Mouse (Mus musculus) stomach, postnatal 0 days (tissue): ENCODE results near the gene Abr. TPM values are rescaled to one million over a fixed set of nuclear protein-coding genes. Genes with fewer than 3 reads are reported as not detected.

Experiments
- ATAC-seq: fragments of 200-750 bp; cut with Nextera tagmentation; 2 replicates; pipeline ENCODE4 v1.8.0; 2017; ENCODE audit not compliant: low FRiP score, low TSS enrichment
- DNase-seq: peaks from one replicate; pipeline ENCODE4 v3.0.0-alpha.2; 2016; ENCODE audit warnings: low spot score
- H3K27ac ChIP-seq: fragments of 300-500 bp; sonication (generic); replicated peaks from 2 replicates; pipeline ENCODE4 v1.5.1; 2014; ENCODE audit warnings: mild to moderate bottlenecking, control low read depth
- H3K27me3 ChIP-seq: fragments of 300-500 bp; sonication (generic); 2 replicates; pipeline ENCODE4 v1.6.1; 2014; ENCODE audit warnings: low read length; ENCODE audit not compliant: control insufficient read depth, insufficient read depth
- H3K36me3 ChIP-seq: fragments of 300-500 bp; sonication (generic); 2 replicates; pipeline ENCODE4 v1.6.1; 2014; ENCODE audit warnings: low read length, mixed read lengths; ENCODE audit not compliant: control insufficient read depth, insufficient read depth
- H3K4me1 ChIP-seq: fragments of 300-500 bp; sonication (generic); replicated peaks from 2 replicates; pipeline ENCODE4 v1.6.1; 2014; ENCODE audit warnings: antibody characterized with exemption; ENCODE audit not compliant: control insufficient read depth, insufficient read depth
- H3K4me2 ChIP-seq: fragments of 300-500 bp; sonication (generic); replicated peaks from 2 replicates; pipeline ENCODE4 v1.6.1; 2014; ENCODE audit warnings: low read depth, mild to moderate bottlenecking, control low read depth, moderate library complexity
- H3K4me3 ChIP-seq: fragments of 300-500 bp; sonication (generic); 2 replicates; pipeline ENCODE4 v1.5.1; 2014; ENCODE audit warnings: low read depth, low read length, control low read depth
- H3K9ac ChIP-seq: fragments of 300-500 bp; sonication (generic); 2 replicates; pipeline ENCODE4 v1.6.1; 2014; ENCODE audit warnings: mild to moderate bottlenecking, low read length, control low read depth, mixed read lengths
- H3K9me3 ChIP-seq: fragments of 300-500 bp; sonication (generic); 2 replicates; pipeline ENCODE4 v1.6.1; 2016; ENCODE audit warnings: low read length; ENCODE audit not compliant: control insufficient read depth
- CTCF ChIP-seq: IDR thresholded peaks from 2 replicates; pipeline ENCODE4 v1.5.1; 2016; ENCODE audit warnings: antibody characterized with exemption, low read depth, mild to moderate bottlenecking, moderate library complexity
- EP300 ChIP-seq: optimal IDR thresholded peaks from 2 replicates; pipeline ENCODE3; 2016; ENCODE audit warnings: antibody characterized with exemption
- WGBS: fragments of 180-500 bp; shearing (Covaris S2); extraction: QIAGEN DNeasy Blood & Tissue Kit; methylation state at CpG from one replicate; pipeline ENCODE4 v1.1.7; 2014; 5-methylcytosine and 5-hydroxymethylcytosine counted together
- polyA plus RNA-seq: library from polyadenylated mRNA; unstranded; fragments of >200 nt; fragmentation: Nextera tagmentation; extraction: Ambion mirVana; gene quantifications from 2 replicates; pipeline ENCODE4 v1.2.1, GENCODE M21; 2015

The Abr gene
- polyA plus RNA-seq, 1 experiment from 2014 or later: 19.3 TPM

- H3K4me1 ChIP-seq: 0 out of 2 replicates have a peak, but pooled peaks cover 3% of the 10 kb centered on the region
- no peak overlapping the region for H3K4me3 ChIP-seq
- no peak overlapping the region for H3K9ac ChIP-seq
- no peak for TF ChIP-seq CTCF
- no peak overlapping the region; the same call in 1 of the 2 replicates for H3K27ac ChIP-seq
- ATAC-seq: no peak
- no peaks in the 10 kb centered on the region for H3K27me3 ChIP-seq
- no peak overlapping the region for H3K4me2 ChIP-seq
- no peaks in the 10 kb centered on the region for H3K36me3 ChIP-seq
- WGBS: 46% methylated on average over 11 of the region's 11 CpGs
- H3K9me3 ChIP-seq: no peaks in the 10 kb centered on the region
- DNase-seq: no peak
Measured at GRCm38 (mm10) chr11:76379921-76380544, 242.1 kb downstream of the Abr start.

- H3K4me1 ChIP-seq: peaks cover 11% of the 10 kb centered on the region
- no peak overlapping the region for H3K27ac ChIP-seq
Measured at GRCm38 (mm10) chr11:76376425-76376824, 245.7 kb downstream of the Abr start.

GRCm38 (mm10) chr11:76374491-76375185 is 247.5 kb downstream of the Abr start:
- Histone ChIP-seq H3K27me3 (no peaks in the 10 kb centered on the region), H3K4me2 (no peak overlapping the region), H3K4me1 (peaks cover 14% of the 10 kb centered on the region), H3K27ac (peak overlapping the region; percentile 94), H3K9me3 (no peaks in the 10 kb centered on the region), H3K36me3 (no peaks in the 10 kb centered on the region), H3K9ac (0 out of 2 replicates have a peak overlapping the region, but pooled peaks have one; percentile 5), H3K4me3 (no peak overlapping the region)
- ATAC-seq: peak; percentile 83
- TF ChIP-seq CTCF (peak; percentile 35), EP300 (no peak)
- 26% methylated on average over 17 of the region's 17 CpGs for WGBS
- DNase-seq: peak; percentile 65

More at GRCm38 (mm10) chr11:76376425-76376824, 245.7 kb downstream of the Abr start:
- no peak for ATAC-seq
- H3K27me3 ChIP-seq: no peaks in the 10 kb centered on the region
- TF ChIP-seq EP300 (no peak), CTCF (no peak)
- H3K9me3 ChIP-seq: no peaks in the 10 kb centered on the region
- H3K36me3 ChIP-seq: no peaks in the 10 kb centered on the region
- WGBS: 66% methylated on average over 3 of the region's 3 CpGs
- H3K4me2 ChIP-seq: no peak overlapping the region
- H3K9ac ChIP-seq: no peak overlapping the region
- DNase-seq: no peak
- H3K4me3 ChIP-seq: no peak overlapping the region

GRCm38 (mm10) chr11:76372534-76372933 is 249.6 kb downstream of the Abr start:
- Histone ChIP-seq H3K27ac (peak overlapping the region; percentile 74), H3K4me2 (no peak overlapping the region), H3K27me3 (no peaks in the 10 kb centered on the region), H3K4me1 (peaks cover 14% of the 10 kb centered on the region), H3K9me3 (no peaks in the 10 kb centered on the region), H3K9ac (no peak overlapping the region; the same call in 1 of the 2 replicates), H3K36me3 (no peaks in the 10 kb centered on the region), H3K4me3 (no peak overlapping the region)
- no peak for DNase-seq
- no peak for ATAC-seq
- no peak for TF ChIP-seq CTCF
- TF ChIP-seq EP300: no peak
- 31% methylated on average over 6 of the region's 6 CpGs for WGBS

- no peak overlapping the region for H3K9ac ChIP-seq
- DNase-seq (no peak), ATAC-seq (peak; percentile 38; the same call in 1 of the 2 replicates)
- H3K36me3 ChIP-seq: no peaks in the 10 kb centered on the region
- no peaks in the 10 kb centered on the region for H3K27me3 ChIP-seq
- H3K9me3 ChIP-seq: no peaks in the 10 kb centered on the region
- WGBS: 45% methylated on average over 2 of the region's 2 CpGs
- peaks cover 14% of the 10 kb centered on the region for H3K4me1 ChIP-seq
- H3K27ac ChIP-seq: peak overlapping the region; percentile 74
- H3K4me3 ChIP-seq: no peak overlapping the region
- H3K4me2 ChIP-seq: no peak overlapping the region
- no peak for TF ChIP-seq CTCF
- TF ChIP-seq EP300: no peak
Measured at GRCm38 (mm10) chr11:76372120-76372519, 250.0 kb downstream of the Abr start.

- no peak for TF ChIP-seq EP300
- no peak for TF ChIP-seq CTCF
- no peak overlapping the region for H3K4me2 ChIP-seq
- no peaks in the 10 kb centered on the region for H3K36me3 ChIP-seq
- no peaks in the 10 kb centered on the region for H3K9me3 ChIP-seq
- no peak overlapping the region for H3K9ac ChIP-seq
- no peak for DNase-seq
- no peaks in the 10 kb centered on the region for H3K27me3 ChIP-seq
- no peak overlapping the region for H3K27ac ChIP-seq
- no peak overlapping the region for H3K4me3 ChIP-seq
- no peak; the same call in 1 of the 2 replicates for ATAC-seq
- peaks cover 11% of the 10 kb centered on the region for H3K4me1 ChIP-seq
Measured at GRCm38 (mm10) chr11:76370491-76370890, 251.6 kb downstream of the Abr start.

Other genes starting within 250 kb of the Abr start
- gene Nxn, start 223.2 kb downstream of the Abr start, polyA plus RNA-seq: 22.4 and 24.0 TPM in 2 replicates
- gene Timm22, start 215.4 kb downstream of the Abr start, polyA plus RNA-seq: 75.7 and 82.1 TPM in 2 replicates
- gene Bhlha9, start 50.2 kb upstream of the Abr start, polyA plus RNA-seq: not detected in 2 replicates
- gene Trarg1, start 57.5 kb upstream of the Abr start, polyA plus RNA-seq: 0.59 and 0.67 TPM in 2 replicates
- 15.8 and 17.7 TPM in 2 replicates for gene Gosr1, start 141.3 kb upstream of the Abr start, polyA plus RNA-seq
- 15.9 and 16.1 TPM in 2 replicates for gene Cpd, start 224.7 kb upstream of the Abr start, polyA plus RNA-seq